Mouse (Mus musculus) myocyte (in vitro differentiated cells): ENCODE results near the gene Stk33. TPM values are rescaled to one million over a fixed set of nuclear protein-coding genes. Genes with fewer than 3 reads are reported as not detected.

ENCODE experiments used
- H3K27me3 ChIP-seq: one replicate; pipeline ENCODE4 v1.6.1; 2011; ENCODE audit not compliant: control insufficient read depth, insufficient read depth, insufficient read length
- H3K36me3 ChIP-seq: one replicate; pipeline ENCODE4 v1.6.1; 2011; ENCODE audit not compliant: control insufficient read depth, insufficient read depth
- H3K4me2 ChIP-seq: one replicate; pipeline ENCODE4 v1.6.1; 2011; ENCODE audit warnings: low read depth, control low read depth
- H3K4me3 ChIP-seq: one replicate; pipeline ENCODE4 v1.5.1; 2011; ENCODE audit warnings: mild to moderate bottlenecking, control low read depth, moderate library complexity
- H3K79me2 ChIP-seq: one replicate; pipeline ENCODE4 v1.6.1; 2011; ENCODE audit not compliant: control insufficient read depth, insufficient read depth
- H3ac ChIP-seq: one replicate; pipeline ENCODE4 v1.6.1; 2011; ENCODE audit not compliant: control insufficient read depth, insufficient read length
- CEBPB ChIP-seq: IDR thresholded peaks from 2 replicates; pipeline ENCODE4 v1.6.1; 2011; ENCODE audit warnings: mild to moderate bottlenecking, moderate library complexity; ENCODE audit not compliant: poor library complexity, insufficient read depth, severe bottlenecking
- E2F4 ChIP-seq: IDR thresholded peaks from one replicate; pipeline ENCODE4 v1.6.1; 2011; ENCODE audit warnings: mild to moderate bottlenecking, control low read depth, moderate library complexity; ENCODE audit not compliant: insufficient read depth
- MAX ChIP-seq: IDR thresholded peaks from one replicate; pipeline ENCODE4 v1.6.1; 2011; ENCODE audit warnings: low read depth, mild to moderate bottlenecking, control low read depth
- MYOD1 ChIP-seq, 3 experiments: IDR thresholded peaks; one replicate each; pipeline ENCODE4 v1.6.1; 2011; ENCODE audit warnings: control low read depth in 2 of 3, low read depth in 2 of 3, mild to moderate bottlenecking in 2 of 3, moderate library complexity in 1 of 3; ENCODE audit not compliant: insufficient read length in 2 of 3, control insufficient read depth in 1 of 3
- MYOG ChIP-seq, 3 experiments: IDR thresholded peaks; one replicate each; pipeline ENCODE4 v1.6.1; 2011; ENCODE audit warnings: control low read depth in 2 of 3, low read depth in 2 of 3, mild to moderate bottlenecking in 2 of 3; ENCODE audit not compliant: insufficient read length in 2 of 3, control insufficient read depth in 1 of 3, insufficient read depth in 1 of 3
- POLR2A ChIP-seq: IDR thresholded peaks from one replicate; pipeline ENCODE4 v1.6.1; 2011; ENCODE audit warnings: low read depth, mild to moderate bottlenecking, control low read depth, moderate library complexity; ENCODE audit not compliant: insufficient read length
- POLR2AphosphoS2 ChIP-seq: IDR thresholded peaks from one replicate; pipeline ENCODE4 v1.6.1; 2011; ENCODE audit warnings: low read depth, control low read depth; ENCODE audit not compliant: insufficient read length
- REST ChIP-seq: IDR thresholded peaks from one replicate; pipeline ENCODE4 v1.6.1; 2011; ENCODE audit warnings: mild to moderate bottlenecking, control low read depth, moderate library complexity; ENCODE audit not compliant: insufficient read depth, insufficient read length
- SRF ChIP-seq: IDR thresholded peaks from one replicate; pipeline ENCODE4 v1.6.1; 2011; ENCODE audit warnings: low read depth; ENCODE audit not compliant: control insufficient read depth, insufficient read length
- USF1 ChIP-seq: IDR thresholded peaks from one replicate; pipeline ENCODE4 v1.6.1; 2011; ENCODE audit warnings: low read depth, mild to moderate bottlenecking, control low read depth, moderate library complexity
- polyA plus RNA-seq: library from polyadenylated mRNA; unstranded; fragments of >200 nt; fragmentation: generic; extraction: Trizol; gene quantifications from one replicate; pipeline ENCODE4 v1.2.1, GENCODE M21; 2012; ENCODE audit warnings: missing spikeins

The Stk33 gene
- polyA plus RNA-seq, 1 experiment, result 0.04 TPM

DNA sequence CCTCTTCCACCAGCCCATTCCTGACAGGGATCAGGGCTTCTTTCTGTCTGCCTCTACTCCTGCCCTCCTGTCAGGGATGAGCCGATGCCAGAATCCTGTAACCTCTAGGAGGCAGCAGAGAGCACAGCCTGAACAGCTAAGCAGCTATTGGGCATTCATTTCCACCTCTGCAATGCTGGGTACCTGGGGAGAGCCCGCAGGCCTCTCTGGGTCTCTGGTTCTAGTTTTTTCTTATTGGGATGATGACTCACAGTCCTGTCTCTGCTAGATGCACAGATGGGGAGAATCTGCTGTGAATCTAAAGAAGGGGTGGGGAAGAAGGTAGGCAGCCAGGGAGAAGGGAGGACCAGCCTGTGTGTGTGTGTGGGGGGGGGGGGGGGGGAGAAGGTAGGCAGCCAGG, 208.1 kb downstream of the Stk33 start:
- TF ChIP-seq REST (no peak), MYOG (IDR thresholded peaks at IDR 0.05; ENCODE audit: control insufficient read depth in 1 of 3, insufficient read depth in 1 of 3, insufficient read length in 2 of 3, low read depth in 2 of 3) (no peak), POLR2A (no peak), E2F4 (no peak), MYOD1 (IDR thresholded peaks at IDR 0.05; ENCODE audit: control insufficient read depth in 1 of 3, insufficient read length in 2 of 3, low read depth in 2 of 3) (no peak), MAX (no peak), SRF (no peak), CEBPB (no peak), POLR2AphosphoS2 (no peak), USF1 (no peak)
- Histone ChIP-seq H3K36me3 (no peaks in the 10 kb centered on the region), H3K79me2 (no peaks in the 10 kb centered on the region), H3K4me3 (no peak overlapping the region), H3K4me2 (no peak overlapping the region), H3ac (no peak overlapping the region), H3K27me3 (no peaks in the 10 kb centered on the region)

Other genes starting within 250 kb of the Stk33 start
- 0.55 TPM for gene Trim66, start 69.1 kb upstream of the Stk33 start, polyA plus RNA-seq
- 1,271 TPM for gene Rpl27a, start 80.1 kb upstream of the Stk33 start, polyA plus RNA-seq